Mouse (Mus musculus) spleen, adult 2 months (tissue): ENCODE measurements around the gene Rasal2. TPM values are rescaled to one million over a fixed set of nuclear protein-coding genes. Genes with fewer than 3 reads are reported as not detected.
"Not testable (repeated sequence)": the region's sequence is repeated elsewhere in the genome, so short reads cannot be mapped to it uniquely, and the experiment has no call there.

Source experiments
- DNase-seq, 2 experiments: peaks; one replicate each; pipeline versions ENCODE4 v3.0.0 to v3.0.0-alpha.2; 2012 to 2021; ENCODE audit warnings: low spot score in 2 of 2, low read depth in 1 of 2
- H3K27ac ChIP-seq: fragments of 200-500 bp; 2 replicates; pipeline ENCODE4 v1.5.1; 2012; ENCODE audit warnings: low read length, inconsistent platforms; ENCODE audit not compliant: insufficient read depth
- H3K27me3 ChIP-seq: fragments of 200-500 bp; 2 replicates; pipeline ENCODE4 v1.6.1; 2012; ENCODE audit warnings: mild to moderate bottlenecking, moderate library complexity, low read length, inconsistent platforms; ENCODE audit not compliant: control insufficient read depth, insufficient read depth
- H3K36me3 ChIP-seq: fragments of 200-500 bp; 2 replicates; pipeline ENCODE4 v1.6.1; 2012; ENCODE audit warnings: mild to moderate bottlenecking, low read length, inconsistent platforms; ENCODE audit not compliant: control insufficient read depth, insufficient read depth
- H3K4me1 ChIP-seq: fragments of 200-500 bp; 2 replicates; pipeline ENCODE4 v1.6.1; 2011; ENCODE audit warnings: inconsistent platforms; ENCODE audit not compliant: control insufficient read depth, insufficient read depth, insufficient read length
- H3K4me3 ChIP-seq: fragments of 200-500 bp; 2 replicates; pipeline ENCODE4 v1.5.1; 2011; ENCODE audit warnings: mild to moderate bottlenecking, inconsistent platforms; ENCODE audit not compliant: insufficient read depth, insufficient read length; ENCODE audit errors: extremely low read depth
- CTCF ChIP-seq: fragments of 200-500 bp; IDR thresholded peaks from 2 replicates; pipeline ENCODE4 v1.5.1; 2011; ENCODE audit warnings: mild to moderate bottlenecking, inconsistent platforms; ENCODE audit not compliant: insufficient read depth, insufficient read length, insufficient replicate concordance; ENCODE audit errors: extremely low read depth
- POLR2A ChIP-seq: fragments of 200-500 bp; IDR thresholded peaks from 2 replicates; pipeline ENCODE4 v1.6.1; 2011; ENCODE audit warnings: low read depth, low read length, inconsistent platforms
- WGBS: fragments of 180-500 bp; shearing (Covaris S2); methylation state at CpG from one replicate; pipeline ENCODE4 v1.1.7; 2018; 5-methylcytosine and 5-hydroxymethylcytosine counted together
- polyA plus RNA-seq: library from polyadenylated mRNA; depleted of rRNA; stranded (reverse); fragments of >200 nt; gene quantifications from 2 replicates; pipeline ENCODE4 v1.2.3, GENCODE M21; 2012

Rasal2 gene
- polyA plus RNA-seq, 1 experiment = 1.1 TPM

GRCm38 (mm10) chr1:157239687-157240086, 172.7 kb downstream of the Rasal2 start:
- no peaks in the 10 kb centered on the region for H3K4me1 ChIP-seq
- DNase-seq = no peak
- WGBS = 81% methylated on average over 1 of the region's 1 CpGs
- H3K36me3 ChIP-seq = no peaks in the 10 kb centered on the region
- H3K27ac ChIP-seq = no peak overlapping the region
- no peak for TF ChIP-seq CTCF
- TF ChIP-seq POLR2A = no peak
- H3K27me3 ChIP-seq = no peaks in the 10 kb centered on the region
- H3K4me3 ChIP-seq = no peak overlapping the region

GRCm38 (mm10) chr1:157236650-157237344, 175.6 kb downstream of the Rasal2 start:
- not testable (repeated sequence) for H3K4me3 ChIP-seq, H3K36me3 ChIP-seq, H3K27me3 ChIP-seq, H3K4me1 ChIP-seq, DNase-seq, H3K27ac ChIP-seq
- WGBS = 93% methylated on average over 4 of the region's 4 CpGs

GRCm38 (mm10) chr1:157233451-157233850, 178.9 kb downstream of the Rasal2 start:
- H3K36me3 ChIP-seq = no peaks in the 10 kb centered on the region
- no peaks in the 10 kb centered on the region for H3K27me3 ChIP-seq
- no peaks in the 10 kb centered on the region for H3K4me1 ChIP-seq
- H3K27ac ChIP-seq = no peak overlapping the region
- 85% methylated on average over 2 of the region's 2 CpGs for WGBS
- DNase-seq = no peak
- TF ChIP-seq CTCF = no peak
- no peak for TF ChIP-seq POLR2A
- no peak overlapping the region for H3K4me3 ChIP-seq

GRCm38 (mm10) chr1:157232372-157232771, 180.0 kb downstream of the Rasal2 start:
- no peak overlapping the region for H3K27ac ChIP-seq
- no peak for TF ChIP-seq CTCF
- TF ChIP-seq POLR2A = no peak
- no peaks in the 10 kb centered on the region for H3K36me3 ChIP-seq
- no peaks in the 10 kb centered on the region for H3K27me3 ChIP-seq
- WGBS = 38% methylated on average over 4 of the region's 4 CpGs
- no peak for DNase-seq
- no peaks in the 10 kb centered on the region for H3K4me1 ChIP-seq
- no peak overlapping the region for H3K4me3 ChIP-seq

- H3K27me3 ChIP-seq = no peaks in the 10 kb centered on the region
- H3K4me1 ChIP-seq = no peaks in the 10 kb centered on the region
- no peak for DNase-seq
- 64% methylated on average over 8 of the region's 8 CpGs for WGBS
- no peak overlapping the region for H3K27ac ChIP-seq
- no peaks in the 10 kb centered on the region for H3K36me3 ChIP-seq
- H3K4me3 ChIP-seq = no peak overlapping the region
- TF ChIP-seq CTCF (no peak), POLR2A (no peak)
Observed at GRCm38 (mm10) chr1:157231016-157231415, 181.4 kb downstream of the Rasal2 start.

GRCm38 (mm10) chr1:157230386-157230785, 182.0 kb downstream of the Rasal2 start:
- H3K4me3 ChIP-seq = no peak overlapping the region
- TF ChIP-seq POLR2A (no peak), CTCF (no peak)
- no peaks in the 10 kb centered on the region for H3K36me3 ChIP-seq
- DNase-seq = no peak
- no peaks in the 10 kb centered on the region for H3K27me3 ChIP-seq
- H3K27ac ChIP-seq = no peak overlapping the region
- 85% methylated on average over 2 of the region's 2 CpGs for WGBS
- H3K4me1 ChIP-seq = no peaks in the 10 kb centered on the region

DNA sequence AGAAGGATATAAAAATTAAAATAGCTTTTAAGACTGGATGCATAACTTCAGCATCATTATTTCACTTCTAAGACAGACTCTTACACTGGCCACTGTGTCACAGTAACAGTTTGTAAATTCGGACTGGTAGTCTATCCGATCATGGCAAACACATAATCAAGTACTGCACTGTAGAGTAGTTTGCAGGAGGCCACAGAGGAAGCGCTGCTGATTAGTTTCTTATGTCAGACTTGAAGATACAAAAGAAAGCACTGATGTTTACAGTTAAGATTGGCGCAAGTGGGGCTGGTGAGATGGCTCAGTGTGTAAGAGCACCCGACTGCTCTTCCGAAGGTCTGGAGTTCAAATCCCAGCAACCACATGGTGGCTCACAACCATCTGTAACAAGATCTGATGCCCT, 187.4 kb downstream of the Rasal2 start:
- 93% methylated on average over 6 of the region's 6 CpGs for WGBS
- DNase-seq = no peak
- Histone ChIP-seq H3K27me3 (no peaks in the 10 kb centered on the region), H3K4me3 (no peak overlapping the region), H3K4me1 (no peaks in the 10 kb centered on the region), H3K36me3 (no peaks in the 10 kb centered on the region), H3K27ac (no peak overlapping the region)
- TF ChIP-seq POLR2A (no peak), CTCF (no peak)

GRCm38 (mm10) chr1:157220910-157221309, 191.5 kb downstream of the Rasal2 start:
- H3K27ac ChIP-seq = no peak overlapping the region
- no peak for DNase-seq
- H3K4me1 ChIP-seq = no peaks in the 10 kb centered on the region
- no peak overlapping the region for H3K4me3 ChIP-seq
- TF ChIP-seq POLR2A = no peak
- no peak for TF ChIP-seq CTCF
- WGBS = 85% methylated on average over 3 of the region's 3 CpGs
- H3K27me3 ChIP-seq = no peaks in the 10 kb centered on the region
- no peaks in the 10 kb centered on the region for H3K36me3 ChIP-seq
